In genomic region chr10:90709602-90709931, GRCm38 (mm10) we compare ENCODE assay signal across 21 mouse cellular contexts.
DNase-seq lines count a peak whose midpoint lies in the region; ATAC-seq and TF ChIP-seq lines count a peak whose summit lies in the region.
"Had no signal": no experiment of that assay in that cellular context is flagged by ENCODE, and none has a peak within 500 bp of the region (broad histone marks: within the 10 kb centered on the region; RNA-seq: fewer than 3 reads in every experiment).

No protein-coding gene starts in this region.

- ATAC-seq in forebrain, embryonic 11.5 days (replicated peaks; ENCODE audit: low FRiP score): peak; percentile 85
- no peak for ATAC-seq in forebrain, postnatal 0 days
- ATAC-seq in midbrain, embryonic 12.5 days (ENCODE audit: low FRiP score, low read depth): peak; percentile 75
- no peak for ATAC-seq in midbrain, embryonic 14.5 days (ENCODE audit: low FRiP score, low TSS enrichment)
- peak; percentile 66; the same call in 1 of the 2 replicates for ATAC-seq in forebrain, embryonic 13.5 days
- ATAC-seq in neural tube, embryonic 13.5 days (ENCODE audit: low read depth): 0 out of 2 replicates have a peak, but pooled peaks have one; percentile 29
- no peak for ATAC-seq in monocyte, adult 5-6 weeks (replicated peaks; ENCODE audit: insufficient number of reproducible peaks, low FRiP score, low TSS enrichment, poor library complexity, severe bottlenecking)
- ATAC-seq: lung, postnatal 0 days had no signal

- H3K36me3 ChIP-seq in forebrain, embryonic 11.5 days (ENCODE audit: control insufficient read depth, insufficient read depth, low read length): no peaks in the 10 kb centered on the region
- H3K36me3 ChIP-seq in forebrain, postnatal 0 days (ENCODE audit: insufficient read depth): no peaks in the 10 kb centered on the region
- H3K36me3 ChIP-seq in midbrain, embryonic 12.5 days: no peaks in the 10 kb centered on the region
- H3K36me3 ChIP-seq in midbrain, embryonic 14.5 days (ENCODE audit: control insufficient read depth, insufficient read depth, low read length): no peaks in the 10 kb centered on the region; the same call in 1 of the 2 replicates
- peaks cover 4% of the 10 kb centered on the region; the same call in 1 of the 2 replicates for H3K36me3 ChIP-seq in forebrain, embryonic 13.5 days (ENCODE audit: poor library complexity, severe bottlenecking)
- H3K36me3 ChIP-seq in neural tube, embryonic 13.5 days: no peaks in the 10 kb centered on the region
- H3K36me3 ChIP-seq: embryonic facial prominence, embryonic 10.5 days had no signal

- no peak overlapping the region for H3K4me2 ChIP-seq in forebrain, embryonic 11.5 days (ENCODE audit: low read depth, low read length, severe bottlenecking)
- no peak overlapping the region for H3K4me2 ChIP-seq in forebrain, postnatal 0 days (ENCODE audit: low read depth)
- H3K4me2 ChIP-seq in midbrain, embryonic 12.5 days (replicated peaks): no peak overlapping the region
- H3K4me2 ChIP-seq in midbrain, embryonic 14.5 days (ENCODE audit: low read length): no peak overlapping the region
- no peak overlapping the region for H3K4me2 ChIP-seq in forebrain, embryonic 13.5 days
- no peak overlapping the region for H3K4me2 ChIP-seq in neural tube, embryonic 13.5 days
- H3K4me2 ChIP-seq: heart, embryonic 11.5 days had no signal

- no peaks in the 10 kb centered on the region; the same call in 1 of the 2 replicates for H3K27me3 ChIP-seq in forebrain, embryonic 11.5 days (ENCODE audit: control insufficient read depth, insufficient read depth, low read length)
- H3K27me3 ChIP-seq in forebrain, postnatal 0 days (ENCODE audit: insufficient read depth, low read length): no peaks in the 10 kb centered on the region
- no peaks in the 10 kb centered on the region for H3K27me3 ChIP-seq in midbrain, embryonic 12.5 days
- no peaks in the 10 kb centered on the region for H3K27me3 ChIP-seq in midbrain, embryonic 14.5 days (ENCODE audit: control insufficient read depth, insufficient read depth, low read length)
- peaks cover 11% of the 10 kb centered on the region; the same call in 1 of the 2 replicates for H3K27me3 ChIP-seq in forebrain, embryonic 13.5 days
- H3K27me3 ChIP-seq in neural tube, embryonic 13.5 days: no peaks in the 10 kb centered on the region
- H3K27me3 ChIP-seq: megakaryocyte, embryonic 14.5 days had no signal

- no peaks in the 10 kb centered on the region; the same call in 1 of the 2 replicates for H3K4me1 ChIP-seq in forebrain, embryonic 11.5 days (replicated peaks; ENCODE audit: control insufficient read depth, insufficient read depth, low read length)
- H3K4me1 ChIP-seq in forebrain, postnatal 0 days (ENCODE audit: insufficient read depth): no peaks in the 10 kb centered on the region
- peaks cover 10% of the 10 kb centered on the region for H3K4me1 ChIP-seq in midbrain, embryonic 12.5 days
- H3K4me1 ChIP-seq in midbrain, embryonic 14.5 days (ENCODE audit: control insufficient read depth, insufficient read depth, low read length): peaks cover 6% of the 10 kb centered on the region; the same call in 1 of the 2 replicates
- peaks cover 19% of the 10 kb centered on the region for H3K4me1 ChIP-seq in forebrain, embryonic 13.5 days
- H3K4me1 ChIP-seq in neural tube, embryonic 13.5 days (replicated peaks): peaks cover 9% of the 10 kb centered on the region; the same call in 1 of the 2 replicates
- H3K4me1 ChIP-seq: embryonic facial prominence, embryonic 10.5 days; megakaryocyte, embryonic 14.5 days had no signal

- no peak overlapping the region for H3K9ac ChIP-seq in forebrain, embryonic 11.5 days (ENCODE audit: low read length)
- H3K9ac ChIP-seq in forebrain, postnatal 0 days: no peak overlapping the region
- no peak overlapping the region for H3K9ac ChIP-seq in midbrain, embryonic 12.5 days (replicated peaks)
- H3K9ac ChIP-seq in midbrain, embryonic 14.5 days (replicated peaks; ENCODE audit: low read length): no peak overlapping the region
- H3K9ac ChIP-seq in forebrain, embryonic 13.5 days: no peak overlapping the region
- no peak overlapping the region for H3K9ac ChIP-seq in neural tube, embryonic 13.5 days

- 8% methylated on average over 5 of the region's 5 CpGs for WGBS in forebrain, embryonic 11.5 days
- WGBS in forebrain, postnatal 0 days: 4% methylated on average over 5 of the region's 5 CpGs
- 6% methylated on average over 5 of the region's 5 CpGs for WGBS in midbrain, embryonic 12.5 days
- 4% methylated on average over 5 of the region's 5 CpGs for WGBS in midbrain, embryonic 14.5 days
- 2% methylated on average over 5 of the region's 5 CpGs for WGBS in forebrain, embryonic 13.5 days
- WGBS in neural tube, embryonic 13.5 days: 11% methylated on average over 5 of the region's 5 CpGs

- no peak for DNase-seq in forebrain, embryonic 11.5 days (ENCODE audit: low spot score)
- no peak for DNase-seq in forebrain, postnatal 0 days
- DNase-seq in midbrain, embryonic 14.5 days: no peak
- no peak for DNase-seq in left cerebral cortex, adult 8-10 months (ENCODE audit: low spot score in 2 of 2)
- DNase-seq: cerebellum, adult 8-10 months; gastrocnemius, adult 2 months; heart, postnatal 10 days; kidney, adult 18-20 months; layer of hippocampus, postnatal 36 days; left cerebral cortex, postnatal 4 days; liver had no signal

- no peak overlapping the region for H3K27ac ChIP-seq in forebrain, embryonic 11.5 days (ENCODE audit: low read depth, low read length)
- no peak overlapping the region for H3K27ac ChIP-seq in forebrain, postnatal 0 days (ENCODE audit: low read depth, low read length)
- H3K27ac ChIP-seq in midbrain, embryonic 12.5 days (replicated peaks): no peak overlapping the region
- no peak overlapping the region for H3K27ac ChIP-seq in midbrain, embryonic 14.5 days (replicated peaks; ENCODE audit: low read depth, low read length)
- no peak overlapping the region for H3K27ac ChIP-seq in forebrain, embryonic 13.5 days
- no peak overlapping the region for H3K27ac ChIP-seq in neural tube, embryonic 13.5 days (replicated peaks)
- H3K27ac ChIP-seq: embryonic facial prominence, embryonic 10.5 days; gastrocnemius, adult 2 months; kidney, postnatal 0 days; stomach, postnatal 0 days had no signal

- no peaks in the 10 kb centered on the region for H3K9me3 ChIP-seq in forebrain, embryonic 11.5 days (ENCODE audit: control insufficient read depth, low read length)
- H3K9me3 ChIP-seq in forebrain, postnatal 0 days (ENCODE audit: low read length): no peaks in the 10 kb centered on the region
- H3K9me3 ChIP-seq in midbrain, embryonic 12.5 days: 0 out of 2 replicates have a peak, but pooled peaks cover 3% of the 10 kb centered on the region
- 0 out of 2 replicates have a peak, but pooled peaks cover 4% of the 10 kb centered on the region for H3K9me3 ChIP-seq in midbrain, embryonic 14.5 days (ENCODE audit: control insufficient read depth, low read length)
- H3K9me3 ChIP-seq in forebrain, embryonic 13.5 days (replicated peaks): 0 out of 2 replicates have a peak, but pooled peaks cover 4% of the 10 kb centered on the region
- H3K9me3 ChIP-seq in neural tube, embryonic 13.5 days: no peaks in the 10 kb centered on the region
- H3K9me3 ChIP-seq: embryonic facial prominence, embryonic 10.5 days had no signal

- no peak for TF ChIP-seq CTCF in forebrain, postnatal 0 days (IDR thresholded peaks at IDR 0.05; ENCODE audit: low read depth)

- no peak overlapping the region for H3K4me3 ChIP-seq in forebrain, embryonic 11.5 days (ENCODE audit: low read depth, low read length)
- H3K4me3 ChIP-seq in forebrain, postnatal 0 days (ENCODE audit: low read depth, low read length): no peak overlapping the region
- no peak overlapping the region for H3K4me3 ChIP-seq in midbrain, embryonic 12.5 days
- no peak overlapping the region for H3K4me3 ChIP-seq in midbrain, embryonic 14.5 days (replicated peaks; ENCODE audit: low read depth, low read length)
- no peak overlapping the region for H3K4me3 ChIP-seq in forebrain, embryonic 13.5 days
- H3K4me3 ChIP-seq in neural tube, embryonic 13.5 days: no peak overlapping the region
- H3K4me3 ChIP-seq: embryonic facial prominence, embryonic 10.5 days; gastrocnemius, adult 2 months; megakaryocyte, embryonic 14.5 days had no signal

Comparison
In these comparisons a context has a peak if more than half of its experiments do, and no peak if none do; other contexts are left out.
1. ATAC-seq: peak in forebrain, embryonic 11.5 days (single experiment), midbrain, embryonic 12.5 days (single experiment), forebrain, embryonic 13.5 days (single experiment) and neural tube, embryonic 13.5 days (single experiment); none in forebrain, postnatal 0 days (single experiment), midbrain, embryonic 14.5 days (single experiment) and monocyte, adult 5-6 weeks (single experiment).